Mouse (Mus musculus) liver, postnatal 0 days (tissue): Measurements from ENCODE around the gene Ms4a18.

Source experiments
- CTCF ChIP-seq: sonication (generic); IDR thresholded peaks from 2 replicates; pipeline ENCODE4 v1.5.1; 2016; ENCODE audit warnings: antibody characterized with exemption, low read depth
- EP300 ChIP-seq: IDR thresholded peaks from 2 replicates; pipeline ENCODE4 v1.6.1; 2016; ENCODE audit warnings: antibody characterized with exemption, low read depth, mild to moderate bottlenecking

GRCm38 (mm10) chr19:10968578-10968977 lies 49.3 kb downstream of the Ms4a18 start:
- no peak for TF ChIP-seq CTCF
- TF ChIP-seq EP300 = no peak
